Mouse (Mus musculus): ENCODE measurements around the gene Tcf3. TPM values are rescaled to one million over a fixed set of nuclear protein-coding genes. Genes with fewer than 3 reads are reported as not detected.

Gene Tcf3
- polyA plus RNA-seq, 1 experiment: 168 TPM

DNA sequence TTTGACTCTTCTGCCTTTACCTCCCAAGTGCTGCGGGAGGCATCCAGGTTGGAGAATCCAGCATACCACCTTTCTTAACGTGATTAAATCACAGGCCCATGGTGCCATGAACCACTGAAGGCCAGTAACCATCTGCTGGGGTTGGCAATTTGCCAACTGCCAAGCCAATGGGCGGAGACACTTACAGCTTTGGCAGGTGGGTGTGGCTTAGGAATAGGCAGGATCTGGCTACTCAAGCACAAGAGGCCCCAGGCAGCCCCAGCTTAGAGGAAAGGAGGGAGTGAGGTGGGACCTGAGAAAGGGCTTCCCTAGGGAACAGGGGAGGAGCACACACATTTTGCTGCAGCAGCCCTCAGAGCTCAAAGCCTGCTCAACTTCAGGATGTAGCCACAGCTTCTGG, 15.1 kb downstream of the Tcf3 start:
- Histone ChIP-seq H3K27me3 (replicated peaks) (no peaks in the 10 kb centered on the region), H3K36me3 (replicated peaks; ENCODE audit: low read length) (peaks cover 100% of the 10 kb centered on the region), H3K4me1 (peaks cover 38% of the 10 kb centered on the region), H3K9me3 (no peaks in the 10 kb centered on the region), H3K4me3 (replicated peaks) (no peak overlapping the region)
- TF ChIP-seq GATA1 (IDR thresholded peaks at IDR 0.05; ENCODE audit: borderline replicate concordance, low read length): no peak
- no peak for TF ChIP-seq FLI1 (IDR thresholded peaks at IDR 0.05; ENCODE audit: low read length)

DNA sequence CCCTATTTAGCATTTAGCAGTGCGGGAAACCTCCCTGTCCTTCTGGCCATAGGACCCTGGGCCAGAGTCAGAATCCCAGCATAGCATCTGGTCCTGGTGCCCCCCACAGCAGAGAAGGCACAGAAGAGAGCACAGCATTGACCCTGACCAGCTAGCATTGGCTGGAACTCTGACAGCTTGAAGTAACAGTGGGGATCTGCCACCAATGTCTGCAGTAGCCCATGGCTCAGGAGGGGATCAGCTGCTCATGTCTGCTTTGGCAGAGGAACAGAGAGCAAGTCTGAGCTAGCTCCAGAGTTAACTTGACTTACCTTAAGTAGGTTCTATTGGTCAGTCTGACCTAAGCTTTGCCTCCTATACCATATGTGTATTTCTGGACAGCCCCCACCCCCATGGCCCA, 15.6 kb downstream of the Tcf3 start:
- Histone ChIP-seq H3K4me1 (peaks cover 33% of the 10 kb centered on the region), H3K27me3 (replicated peaks) (no peaks in the 10 kb centered on the region)

DNA sequence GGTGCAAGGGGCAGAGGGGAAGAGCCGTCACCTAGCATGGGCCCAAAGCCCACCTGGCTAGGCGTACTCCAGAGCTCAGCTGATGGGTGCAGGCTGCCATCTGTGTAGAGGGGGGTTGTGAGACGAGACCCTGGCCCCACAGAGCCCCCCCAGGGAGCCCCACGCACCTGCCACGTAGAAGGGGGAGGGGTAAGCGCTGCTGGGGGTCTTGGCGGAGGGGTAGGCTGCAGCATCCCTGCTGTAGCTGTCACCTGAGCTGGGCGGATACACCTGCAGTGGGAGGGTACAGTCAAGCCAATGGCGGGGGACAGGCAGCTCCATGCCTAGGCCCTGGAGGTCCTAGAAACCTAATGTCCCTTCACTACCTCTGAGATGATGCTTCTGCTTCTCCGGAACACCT, 16.1 kb downstream of the Tcf3 start:
- peaks cover 32% of the 10 kb centered on the region for H3K4me1 ChIP-seq
- TF ChIP-seq FLI1 (IDR thresholded peaks at IDR 0.05; ENCODE audit: low read length): no peak
- no peak for TF ChIP-seq GATA1 (IDR thresholded peaks at IDR 0.05; ENCODE audit: borderline replicate concordance, low read length)

More for the DNA sequence above, 15.6 kb downstream of the Tcf3 start:
- H3K9me3 ChIP-seq: no peaks in the 10 kb centered on the region
- no peak overlapping the region for H3K4me3 ChIP-seq (replicated peaks)
- TF ChIP-seq FLI1 (IDR thresholded peaks at IDR 0.05; ENCODE audit: low read length) (no peak), GATA1 (IDR thresholded peaks at IDR 0.05; ENCODE audit: borderline replicate concordance, low read length) (no peak)
- H3K36me3 ChIP-seq (replicated peaks; ENCODE audit: low read length): peaks cover 100% of the 10 kb centered on the region

DNA sequence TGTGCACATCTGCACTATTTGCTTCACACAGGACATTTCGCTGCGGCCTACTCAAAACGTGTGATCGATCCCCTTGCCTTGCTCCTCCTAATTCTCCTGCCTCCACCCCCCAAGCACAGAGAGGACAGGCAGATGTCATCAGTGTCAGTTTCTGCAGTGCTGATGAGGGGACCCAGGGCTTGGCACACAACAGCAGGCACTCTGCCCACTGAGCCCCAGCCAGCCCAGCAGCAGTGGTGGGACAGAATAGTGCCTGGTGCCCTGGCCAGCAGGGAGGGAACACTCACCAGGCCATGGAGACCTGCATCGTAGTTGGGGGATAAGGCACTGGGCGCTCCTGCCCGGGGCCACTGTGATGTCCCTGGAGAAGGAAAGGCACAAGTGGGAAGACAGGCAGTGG, 17.9 kb downstream of the Tcf3 start:
- no peak for TF ChIP-seq GATA1 (IDR thresholded peaks at IDR 0.05; ENCODE audit: borderline replicate concordance, low read length)
- no peak for TF ChIP-seq FLI1 (IDR thresholded peaks at IDR 0.05; ENCODE audit: low read length)
- H3K4me3 ChIP-seq (replicated peaks): peak overlapping the region; percentile 35
- peaks cover 34% of the 10 kb centered on the region for H3K4me1 ChIP-seq
- H3K9me3 ChIP-seq: no peaks in the 10 kb centered on the region
- H3K36me3 ChIP-seq (replicated peaks; ENCODE audit: low read length): peaks cover 100% of the 10 kb centered on the region
- H3K27me3 ChIP-seq (replicated peaks): no peaks in the 10 kb centered on the region

More for the DNA sequence above, 16.1 kb downstream of the Tcf3 start:
- no peak overlapping the region for H3K4me3 ChIP-seq (replicated peaks)
- H3K27me3 ChIP-seq (replicated peaks): no peaks in the 10 kb centered on the region
- peaks cover 100% of the 10 kb centered on the region for H3K36me3 ChIP-seq (replicated peaks; ENCODE audit: low read length)
- no peaks in the 10 kb centered on the region for H3K9me3 ChIP-seq

DNA sequence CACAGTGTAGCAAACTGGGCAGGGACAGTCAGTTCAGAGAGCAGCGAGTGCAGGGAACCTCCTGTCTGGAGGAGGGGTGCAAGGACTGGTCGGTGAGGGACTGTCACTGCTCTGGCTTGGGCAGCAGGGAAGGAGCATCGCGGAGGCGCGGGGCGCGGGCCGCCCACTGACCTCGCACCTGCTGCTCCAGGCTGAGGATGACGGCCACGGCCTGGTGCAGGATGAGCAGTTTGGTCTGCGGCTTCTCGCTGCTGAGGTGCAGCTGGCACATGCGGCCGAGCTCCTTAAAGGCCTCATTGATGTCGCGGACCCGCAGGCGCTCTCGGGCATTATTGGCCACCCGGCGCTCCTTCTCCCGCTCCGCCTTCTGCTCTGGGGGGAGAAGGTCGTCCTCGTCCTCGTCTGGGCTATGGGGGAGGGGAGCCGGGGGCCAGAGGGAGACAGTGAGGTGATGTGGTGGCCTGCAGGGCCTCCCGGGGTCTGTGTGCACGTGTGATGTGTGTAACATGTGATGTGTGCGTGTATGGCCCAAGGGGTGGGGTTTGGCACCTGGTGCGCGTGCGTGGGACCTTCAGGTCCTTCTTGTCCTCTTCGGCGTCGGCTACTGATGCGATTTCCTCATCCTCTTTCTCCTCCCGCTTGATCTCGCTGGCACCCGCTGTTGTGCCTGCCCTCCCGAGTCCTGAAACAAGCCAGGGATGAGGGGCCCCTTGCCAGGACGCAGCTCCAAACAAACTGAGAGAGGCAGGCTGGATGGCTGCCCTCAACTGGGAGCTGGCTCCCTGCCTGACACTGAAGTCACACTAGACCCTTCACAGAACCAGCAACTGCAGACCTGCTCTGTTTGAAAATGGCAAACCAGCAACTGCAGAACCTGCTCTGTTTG, 20.5 kb downstream of the Tcf3 start:
- Histone ChIP-seq H3K9me3 (no peaks in the 10 kb centered on the region), H3K4me3 (replicated peaks) (no peak overlapping the region), H3K27me3 (replicated peaks) (no peaks in the 10 kb centered on the region), H3K36me3 (replicated peaks; ENCODE audit: low read length) (peaks cover 96% of the 10 kb centered on the region), H3K4me1 (peaks cover 48% of the 10 kb centered on the region)
- TF ChIP-seq GATA1 (IDR thresholded peaks at IDR 0.05; ENCODE audit: borderline replicate concordance, low read length) (no peak), FLI1 (IDR thresholded peaks at IDR 0.05; ENCODE audit: low read length) (no peak)

DNA sequence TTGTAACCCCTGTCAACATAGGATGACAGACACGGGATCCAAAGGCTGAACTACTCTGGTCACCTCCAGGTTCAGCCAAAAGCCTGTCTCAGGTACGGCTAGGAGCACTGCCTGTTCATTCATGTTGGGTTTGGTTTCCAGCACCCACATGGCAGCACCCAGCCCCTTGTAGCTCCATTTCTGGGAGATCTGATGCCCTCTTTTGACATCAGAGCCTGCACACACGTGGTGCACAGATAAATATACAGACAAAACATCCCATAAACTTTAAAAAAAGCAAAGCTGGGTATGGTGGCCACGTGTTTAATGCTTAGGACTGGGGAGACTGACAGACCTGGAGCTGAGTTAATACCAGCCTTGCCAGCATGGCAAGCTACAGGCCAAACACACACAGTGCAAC, 25.5 kb downstream of the Tcf3 start:
- Histone ChIP-seq H3K4me3 (replicated peaks) (peak overlapping the region; percentile 96), H3K27me3 (replicated peaks) (no peaks in the 10 kb centered on the region), H3K36me3 (replicated peaks; ENCODE audit: low read length) (peaks cover 71% of the 10 kb centered on the region), H3K4me1 (peaks cover 89% of the 10 kb centered on the region), H3K9me3 (0 out of 2 replicates have a peak, but pooled peaks cover 5% of the 10 kb centered on the region)
- no peak for TF ChIP-seq FLI1 (IDR thresholded peaks at IDR 0.05; ENCODE audit: low read length)
- TF ChIP-seq GATA1 (IDR thresholded peaks at IDR 0.05; ENCODE audit: borderline replicate concordance, low read length): no peak

DNA sequence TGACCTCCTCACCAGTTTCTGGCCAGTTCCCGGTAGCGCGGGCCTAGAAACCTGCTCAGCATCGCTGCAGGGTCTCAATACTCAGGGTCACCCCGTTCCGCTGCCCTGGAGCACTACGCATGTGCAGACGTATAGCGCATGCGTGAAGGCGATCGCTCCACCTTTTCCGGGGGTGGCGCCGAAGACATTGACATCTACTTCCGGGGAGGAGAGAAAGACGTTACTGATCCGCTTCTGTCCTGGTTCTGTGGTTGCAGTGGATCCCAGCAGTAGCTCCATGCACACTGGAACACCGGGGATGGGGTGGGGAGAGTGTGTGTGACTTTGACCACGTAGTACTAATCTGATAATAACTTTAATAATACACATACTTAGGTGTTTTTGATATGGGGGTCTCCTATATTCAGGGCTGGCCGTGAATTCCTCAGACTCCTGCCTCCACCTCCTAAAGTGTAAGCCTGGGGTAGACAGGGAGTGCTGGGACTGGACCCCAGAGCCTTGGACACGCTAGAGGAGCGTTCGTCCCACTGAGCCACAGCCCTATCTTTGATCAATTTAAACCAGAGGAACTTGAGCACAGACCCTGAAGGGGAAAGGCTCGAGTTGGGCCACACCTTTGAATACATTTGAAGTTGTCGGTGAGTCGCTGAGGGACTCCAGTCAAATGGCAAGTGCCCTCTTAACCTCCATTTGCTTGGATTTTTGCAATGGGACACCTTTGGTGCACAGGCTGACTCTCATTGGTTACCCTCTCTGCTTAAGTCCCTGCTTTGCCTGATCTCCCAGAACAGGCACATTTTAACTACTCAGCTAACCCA, 26.6 kb downstream of the Tcf3 start, which contains the start of gene Uqcr11:
Gene Uqcr11 (minus strand): TSS at position 147 of the 818 bp plus-strand sequence.
- TF ChIP-seq FLI1 (IDR thresholded peaks at IDR 0.05; ENCODE audit: low read length) (peak; percentile 64; the same call in 1 of the 2 replicates), GATA1 (IDR thresholded peaks at IDR 0.05; ENCODE audit: borderline replicate concordance, low read length) (no peak)
- Histone ChIP-seq H3K4me1 (peaks cover 83% of the 10 kb centered on the region), H3K27me3 (replicated peaks) (no peaks in the 10 kb centered on the region), H3K36me3 (replicated peaks; ENCODE audit: low read length) (peaks cover 70% of the 10 kb centered on the region), H3K9me3 (0 out of 2 replicates have a peak, but pooled peaks cover 5% of the 10 kb centered on the region), H3K4me3 (replicated peaks) (peak within 1 kb of the TSS; percentile 96)

DNA sequence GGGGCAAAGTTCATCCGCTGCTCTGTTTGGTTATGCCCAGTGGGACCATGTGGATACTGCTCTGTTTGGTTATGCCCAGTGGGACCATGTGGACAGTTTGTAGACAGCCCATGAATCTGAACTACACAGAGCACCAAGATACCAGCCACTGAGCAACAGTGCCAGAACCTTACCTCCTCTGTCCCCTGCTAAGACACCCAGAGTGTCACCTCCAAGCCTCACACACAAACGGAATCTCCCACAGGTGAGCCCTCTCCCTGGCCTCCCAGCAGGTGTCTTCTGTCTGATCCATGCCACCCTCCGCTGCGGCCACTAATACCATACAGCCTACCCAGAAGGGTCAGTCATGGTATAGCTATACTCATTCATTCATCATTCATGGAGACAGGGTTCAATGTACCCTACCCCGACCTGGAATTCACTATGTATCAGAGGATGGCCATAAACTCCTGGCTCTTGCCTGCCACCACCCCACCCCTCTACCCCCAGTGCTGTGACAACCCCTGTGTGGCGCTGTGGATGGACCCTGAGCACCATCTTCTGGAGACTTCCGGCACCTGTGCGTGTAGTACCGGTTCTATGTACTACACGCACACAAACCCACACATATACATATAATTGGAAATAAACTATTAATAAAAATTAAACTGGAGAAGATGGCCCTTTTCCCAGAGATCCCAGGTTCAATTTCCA, 27.8 kb downstream of the Tcf3 start:
- Histone ChIP-seq H3K4me1 (peaks cover 84% of the 10 kb centered on the region), H3K27me3 (replicated peaks) (no peaks in the 10 kb centered on the region), H3K9me3 (0 out of 2 replicates have a peak, but pooled peaks cover 5% of the 10 kb centered on the region), H3K4me3 (replicated peaks) (peak overlapping the region; percentile 96), H3K36me3 (replicated peaks; ENCODE audit: low read length) (peaks cover 67% of the 10 kb centered on the region)
- TF ChIP-seq FLI1 (IDR thresholded peaks at IDR 0.05; ENCODE audit: low read length) (no peak), GATA1 (IDR thresholded peaks at IDR 0.05; ENCODE audit: borderline replicate concordance, low read length) (no peak)

DNA sequence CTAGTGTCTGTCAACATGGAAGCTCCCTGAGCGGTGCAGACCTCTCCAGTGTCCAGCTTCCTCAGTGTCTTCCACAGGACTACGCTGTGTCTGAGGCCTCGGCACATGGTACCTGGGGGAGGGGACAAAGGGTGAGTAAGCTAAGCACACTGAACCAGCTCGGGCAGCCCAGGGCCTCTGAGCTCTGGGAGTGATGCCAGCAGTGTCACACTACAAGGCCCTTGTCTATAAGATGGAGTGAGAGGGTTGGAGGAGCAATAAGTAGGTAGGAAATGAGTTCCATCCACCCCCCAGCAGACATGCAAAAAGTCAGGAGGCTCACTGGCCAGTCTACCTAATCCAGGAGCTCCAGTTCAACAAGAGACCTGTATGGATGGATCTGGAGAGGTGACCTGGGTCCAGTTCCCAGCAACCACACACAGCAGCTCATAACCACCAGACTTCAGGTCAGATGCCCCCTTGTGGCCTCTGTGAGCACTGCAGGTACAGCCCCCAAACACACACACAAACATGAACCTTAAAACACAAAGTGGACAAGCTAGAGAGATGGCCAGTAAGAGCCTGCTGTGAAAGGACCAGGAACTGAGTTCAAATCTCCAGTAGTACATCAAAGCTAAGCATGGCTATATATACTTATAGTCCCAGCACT, 30.3 kb downstream of the Tcf3 start:
- no peaks in the 10 kb centered on the region for H3K27me3 ChIP-seq (replicated peaks)
- peaks cover 44% of the 10 kb centered on the region for H3K36me3 ChIP-seq (replicated peaks; ENCODE audit: low read length)
- peaks cover 73% of the 10 kb centered on the region for H3K4me1 ChIP-seq
- H3K4me3 ChIP-seq (replicated peaks): no peak overlapping the region
- 0 out of 2 replicates have a peak, but pooled peaks cover 5% of the 10 kb centered on the region for H3K9me3 ChIP-seq
- TF ChIP-seq FLI1 (IDR thresholded peaks at IDR 0.05; ENCODE audit: low read length) (no peak), GATA1 (IDR thresholded peaks at IDR 0.05; ENCODE audit: borderline replicate concordance, low read length) (no peak)
